Mouse (Mus musculus): Measurements from ENCODE around the gene Arhgap40. TPM values are rescaled to one million over a fixed set of nuclear protein-coding genes. Genes with fewer than 3 reads are reported as not detected.

The Arhgap40 gene
- polyA plus RNA-seq (2016; fragmentation: Nextera tagmentation; extraction: Ambion mirVana) = 0.16 and 0.24 TPM in 2 replicates

GRCm38 (mm10) chr2:158512528-158512927, at the start of gene Arhgap40:
TSS of gene Arhgap40 (plus strand) at chr2:158512796.
- no peak within 1 kb of the TSS for H3K4me3 ChIP-seq (replicated peaks)
- no peak within 1 kb of the TSS for H3K9ac ChIP-seq (replicated peaks)

DNA sequence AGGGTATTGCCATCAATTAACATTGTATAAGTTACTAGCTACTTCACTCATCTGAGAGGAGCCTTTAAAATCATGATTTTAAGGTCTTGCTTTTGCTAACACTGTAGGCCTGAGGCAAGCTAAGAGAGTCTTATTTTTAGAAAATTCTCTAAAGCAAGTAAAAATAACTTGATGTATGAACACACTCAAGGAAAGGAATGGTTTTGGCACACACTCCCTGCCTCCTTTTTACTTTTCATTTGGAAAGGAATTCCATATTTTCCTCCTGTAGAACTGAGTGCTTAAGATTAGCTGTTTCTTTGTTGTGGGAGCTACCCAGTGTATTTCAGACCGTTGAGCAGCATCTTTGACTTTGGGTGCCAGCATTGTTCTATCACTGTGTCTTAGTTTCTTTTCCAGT, 38.4 kb upstream of the Arhgap40 start:
- no peaks in the 10 kb centered on the region for H3K4me1 ChIP-seq (replicated peaks)
- no peaks in the 10 kb centered on the region for H3K9me3 ChIP-seq
- WGBS = 95% methylated on average over 1 of the region's 1 CpGs
- H3K36me3 ChIP-seq = peaks cover 69% of the 10 kb centered on the region
- no peak overlapping the region for H3K4me2 ChIP-seq
- H3K27ac ChIP-seq = no peak overlapping the region
- no peak overlapping the region for H3K9ac ChIP-seq (replicated peaks)
- no peak for ATAC-seq (ENCODE audit: insufficient number of reproducible peaks, insufficient read depth, low FRiP score, low TSS enrichment, low read depth)
- H3K27me3 ChIP-seq = no peaks in the 10 kb centered on the region
- H3K4me3 ChIP-seq (replicated peaks) = no peak overlapping the region

More at GRCm38 (mm10) chr2:158512528-158512927, at the start of gene Arhgap40:
- no peaks in the 10 kb centered on the region for H3K9me3 ChIP-seq
- no peak within 1 kb of the TSS for H3K27ac ChIP-seq
- H3K4me1 ChIP-seq (replicated peaks) = no peaks in the 10 kb centered on the region; the same call in 1 of the 2 replicates
- H3K4me2 ChIP-seq = no peak within 1 kb of the TSS
- no peak for ATAC-seq (ENCODE audit: insufficient number of reproducible peaks, insufficient read depth, low FRiP score, low TSS enrichment, low read depth)
- H3K36me3 ChIP-seq = no peaks in the 10 kb centered on the region
- WGBS = 84% methylated on average over 10 of the region's 10 CpGs
- H3K27me3 ChIP-seq = no peaks in the 10 kb centered on the region

GRCm38 (mm10) chr2:158477640-158478039, 35.0 kb upstream of the Arhgap40 start:
- Histone ChIP-seq H3K27ac (no peak overlapping the region), H3K4me3 (replicated peaks) (no peak overlapping the region), H3K4me1 (replicated peaks) (no peaks in the 10 kb centered on the region), H3K4me2 (no peak overlapping the region), H3K9me3 (no peaks in the 10 kb centered on the region), H3K27me3 (no peaks in the 10 kb centered on the region), H3K9ac (replicated peaks) (no peak overlapping the region), H3K36me3 (peaks cover 87% of the 10 kb centered on the region)
- no peak for ATAC-seq (ENCODE audit: insufficient number of reproducible peaks, insufficient read depth, low FRiP score, low TSS enrichment, low read depth)
- 89% methylated on average over 3 of the region's 3 CpGs for WGBS

- whole genome bisulfite sequencing = 81% methylated on average over 5 of the region's 5 CpGs
- Histone ChIP-seq H3K4me2 (no peak overlapping the region), H3K36me3 (peaks cover 66% of the 10 kb centered on the region), H3K27ac (no peak overlapping the region), H3K9me3 (no peaks in the 10 kb centered on the region), H3K9ac (replicated peaks) (no peak overlapping the region), H3K4me3 (replicated peaks) (no peak overlapping the region), H3K4me1 (replicated peaks) (no peaks in the 10 kb centered on the region; the same call in 1 of the 2 replicates), H3K27me3 (no peaks in the 10 kb centered on the region)
- no peak for ATAC-seq (ENCODE audit: insufficient number of reproducible peaks, insufficient read depth, low FRiP score, low TSS enrichment, low read depth)
These were observed 14.1 kb upstream of the Arhgap40 start for GRCm38 (mm10) chr2:158498457-158498856.

DNA sequence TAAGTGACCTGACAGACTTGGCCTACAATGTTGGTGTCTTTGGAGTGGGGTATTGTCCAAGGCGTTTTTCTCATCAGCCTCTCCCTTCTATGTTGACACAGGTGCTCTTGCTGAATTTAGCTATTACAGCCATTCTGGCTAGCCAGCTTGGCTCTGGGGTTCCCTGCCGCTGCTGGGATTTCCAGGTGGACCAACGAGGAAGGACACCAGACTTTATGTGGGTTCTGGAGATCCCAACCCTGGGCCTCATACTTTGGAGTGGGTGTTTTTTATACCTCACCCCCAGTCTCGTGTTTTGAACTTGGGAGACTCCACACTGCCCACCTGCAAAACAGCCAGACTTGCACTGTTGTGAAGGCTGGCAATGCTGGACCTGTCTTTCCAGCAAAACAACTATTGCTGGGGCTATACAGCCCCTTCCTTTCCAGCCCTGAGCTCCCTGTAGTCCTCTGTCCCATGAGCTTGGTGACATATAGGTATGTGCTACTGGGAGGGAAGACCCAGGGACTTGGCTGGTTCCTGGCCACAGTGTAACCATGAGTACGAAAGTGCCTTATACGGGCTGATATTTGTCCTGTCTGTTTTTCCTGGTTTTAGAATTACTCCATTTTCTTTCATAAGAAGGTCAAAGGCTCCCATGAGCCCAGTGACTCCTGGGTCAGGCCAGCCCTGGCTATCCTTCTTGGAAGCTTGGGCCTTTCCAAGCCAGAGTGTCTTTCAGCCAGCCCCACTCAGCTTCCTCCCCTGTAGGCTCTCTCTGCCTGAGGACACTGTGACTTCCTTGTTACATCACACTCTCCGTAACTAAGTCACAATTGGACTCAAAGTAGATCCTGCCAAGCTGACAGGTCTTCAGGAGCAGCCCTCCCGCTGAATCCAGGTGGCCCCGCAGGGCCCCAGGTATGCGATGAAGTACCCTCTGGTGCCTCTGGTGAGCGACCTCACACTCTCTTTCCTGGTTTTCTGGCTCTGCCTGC, 10.5 kb upstream of the Arhgap40 start, which contains the start of gene Adig:
Gene Adig (plus strand): TSS at position 777 of the 977 bp plus-strand sequence.
- H3K27ac ChIP-seq = no peak within 1 kb of the TSS
- 70% methylated on average over 11 of the region's 11 CpGs for WGBS
- ATAC-seq (ENCODE audit: insufficient number of reproducible peaks, insufficient read depth, low FRiP score, low TSS enrichment, low read depth) = no peak
- H3K4me2 ChIP-seq = no peak within 1 kb of the TSS
- H3K36me3 ChIP-seq = peaks cover 30% of the 10 kb centered on the region
- H3K4me3 ChIP-seq (replicated peaks) = no peak within 1 kb of the TSS
- H3K27me3 ChIP-seq = no peaks in the 10 kb centered on the region
- H3K9ac ChIP-seq (replicated peaks) = no peak within 1 kb of the TSS
- peaks cover 4% of the 10 kb centered on the region; the same call in 1 of the 2 replicates for H3K4me1 ChIP-seq (replicated peaks)
- H3K9me3 ChIP-seq = no peaks in the 10 kb centered on the region

GRCm38 (mm10) chr2:158503226-158503625, 9.4 kb upstream of the Arhgap40 start:
- no peak for ATAC-seq (ENCODE audit: insufficient number of reproducible peaks, insufficient read depth, low FRiP score, low TSS enrichment, low read depth)
- no peaks in the 10 kb centered on the region for H3K9me3 ChIP-seq
- no peak overlapping the region for H3K4me3 ChIP-seq (replicated peaks)
- no peak overlapping the region for H3K9ac ChIP-seq (replicated peaks)
- H3K4me1 ChIP-seq (replicated peaks) = peaks cover 4% of the 10 kb centered on the region; the same call in 1 of the 2 replicates
- no peak overlapping the region for H3K27ac ChIP-seq
- H3K27me3 ChIP-seq = no peaks in the 10 kb centered on the region
- H3K4me2 ChIP-seq = no peak overlapping the region
- H3K36me3 ChIP-seq = peaks cover 19% of the 10 kb centered on the region
- 83% methylated on average over 7 of the region's 7 CpGs for WGBS

DNA sequence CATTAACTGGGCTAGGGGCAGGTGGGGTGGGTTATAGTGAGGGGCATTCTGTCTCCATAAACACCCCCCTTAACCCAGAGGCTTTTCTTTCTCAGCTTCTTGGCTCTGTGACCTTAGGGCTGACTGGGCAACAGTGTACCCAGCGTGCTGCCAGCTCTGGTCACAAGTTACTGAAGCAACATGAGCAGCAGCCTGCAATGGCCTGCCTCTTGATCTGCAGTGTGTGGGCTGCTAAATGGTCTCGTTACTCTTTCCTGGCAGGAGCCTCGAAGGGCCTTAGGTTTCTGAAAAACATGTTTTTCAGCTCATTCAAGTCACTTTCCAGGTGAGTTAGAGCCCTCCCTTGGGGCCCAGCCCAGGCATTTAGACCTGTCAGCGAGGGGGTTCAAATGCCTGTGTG, 8.9 kb upstream of the Arhgap40 start:
- Histone ChIP-seq H3K9ac (replicated peaks) (no peak overlapping the region), H3K36me3 (peaks cover 15% of the 10 kb centered on the region), H3K4me1 (replicated peaks) (peaks cover 4% of the 10 kb centered on the region; the same call in 1 of the 2 replicates), H3K27ac (no peak overlapping the region), H3K9me3 (no peaks in the 10 kb centered on the region), H3K4me2 (no peak overlapping the region), H3K4me3 (replicated peaks) (no peak overlapping the region), H3K27me3 (no peaks in the 10 kb centered on the region)
- 45% methylated on average over 4 of the region's 4 CpGs for WGBS
- ATAC-seq (ENCODE audit: insufficient number of reproducible peaks, insufficient read depth, low FRiP score, low TSS enrichment, low read depth) = no peak

DNA sequence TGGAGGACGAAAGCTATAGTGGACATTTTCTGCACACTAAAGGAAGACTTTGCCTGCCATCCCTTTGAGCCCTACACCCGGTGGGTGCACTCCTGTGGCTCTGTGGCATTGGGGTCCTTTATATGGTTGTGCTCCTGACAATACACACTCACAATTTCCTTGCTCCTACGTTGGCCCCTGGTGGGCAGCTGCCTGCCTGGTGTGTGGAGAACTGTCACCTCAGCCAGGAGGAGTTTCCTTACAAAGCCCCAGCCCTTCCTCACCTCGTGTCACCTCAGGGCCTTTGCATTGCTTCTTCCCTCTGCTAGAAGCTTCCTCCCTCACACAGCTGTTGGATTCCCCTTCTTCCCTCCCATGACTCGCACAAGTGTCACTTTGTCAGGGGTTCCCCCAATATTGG, 6.1 kb upstream of the Arhgap40 start:
- no peaks in the 10 kb centered on the region for H3K9me3 ChIP-seq
- no peak for ATAC-seq (ENCODE audit: insufficient number of reproducible peaks, insufficient read depth, low FRiP score, low TSS enrichment, low read depth)
- H3K4me1 ChIP-seq (replicated peaks) = peaks cover 4% of the 10 kb centered on the region; the same call in 1 of the 2 replicates
- no peaks in the 10 kb centered on the region for H3K27me3 ChIP-seq
- 80% methylated on average over 5 of the region's 5 CpGs for WGBS
- no peak overlapping the region for H3K4me2 ChIP-seq
- no peak overlapping the region for H3K27ac ChIP-seq
- H3K9ac ChIP-seq (replicated peaks) = no peak overlapping the region
- H3K4me3 ChIP-seq (replicated peaks) = no peak overlapping the region
- H3K36me3 ChIP-seq = no peaks in the 10 kb centered on the region

DNA sequence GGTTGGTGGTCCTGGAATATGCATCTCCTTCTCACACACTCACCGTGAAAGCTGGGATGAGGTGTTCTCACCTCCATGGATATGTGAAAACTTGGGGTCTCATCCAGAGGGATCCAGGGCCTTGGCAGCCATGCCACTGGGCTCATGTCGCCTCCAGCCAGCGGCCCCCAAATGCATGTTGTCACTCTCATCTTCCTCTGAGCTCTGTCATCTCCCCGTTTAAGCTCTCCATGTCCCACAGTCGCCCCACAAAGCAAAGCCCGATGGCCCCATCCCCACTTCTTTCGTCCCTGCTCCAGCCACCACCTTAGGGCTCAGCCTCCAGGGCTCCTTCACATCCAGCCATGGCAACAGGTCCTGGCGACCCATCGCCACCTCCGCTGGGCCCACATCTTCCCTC, 5.5 kb upstream of the Arhgap40 start:
- Histone ChIP-seq H3K9me3 (no peaks in the 10 kb centered on the region), H3K4me1 (replicated peaks) (peaks cover 4% of the 10 kb centered on the region; the same call in 1 of the 2 replicates), H3K4me2 (no peak overlapping the region), H3K27ac (no peak overlapping the region), H3K36me3 (no peaks in the 10 kb centered on the region), H3K27me3 (no peaks in the 10 kb centered on the region), H3K9ac (replicated peaks) (no peak overlapping the region), H3K4me3 (replicated peaks) (no peak overlapping the region)
- no peak for ATAC-seq (ENCODE audit: insufficient number of reproducible peaks, insufficient read depth, low FRiP score, low TSS enrichment, low read depth)
- WGBS = 94% methylated on average over 10 of the region's 10 CpGs

DNA sequence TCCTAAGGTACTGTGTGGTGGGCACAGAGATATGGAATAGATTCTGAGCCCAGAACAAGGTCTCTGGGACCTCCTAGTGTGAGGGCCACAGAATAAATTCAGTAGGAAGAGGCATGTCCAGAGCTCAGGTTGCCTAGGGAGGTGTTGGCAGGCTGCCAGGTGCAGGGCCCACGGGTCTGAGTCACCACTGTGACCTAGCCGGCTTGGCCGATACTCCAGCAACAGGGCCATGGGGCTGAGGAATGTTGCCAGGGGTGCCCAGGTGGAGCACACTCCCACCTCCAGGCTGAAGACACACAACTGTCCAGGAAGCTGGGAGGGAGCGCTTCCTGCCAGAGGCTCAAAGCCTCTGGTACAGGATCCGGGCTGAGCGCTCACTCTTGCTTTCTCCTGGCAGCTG, 1.9 kb upstream of the Arhgap40 start:
- Histone ChIP-seq H3K9me3 (no peaks in the 10 kb centered on the region), H3K4me3 (replicated peaks) (no peak overlapping the region), H3K27me3 (no peaks in the 10 kb centered on the region), H3K27ac (no peak overlapping the region), H3K4me2 (no peak overlapping the region), H3K9ac (replicated peaks) (no peak overlapping the region), H3K36me3 (no peaks in the 10 kb centered on the region), H3K4me1 (replicated peaks) (no peaks in the 10 kb centered on the region; the same call in 1 of the 2 replicates)
- 81% methylated on average over 6 of the region's 6 CpGs for WGBS
- ATAC-seq (ENCODE audit: insufficient number of reproducible peaks, insufficient read depth, low FRiP score, low TSS enrichment, low read depth) = no peak

DNA sequence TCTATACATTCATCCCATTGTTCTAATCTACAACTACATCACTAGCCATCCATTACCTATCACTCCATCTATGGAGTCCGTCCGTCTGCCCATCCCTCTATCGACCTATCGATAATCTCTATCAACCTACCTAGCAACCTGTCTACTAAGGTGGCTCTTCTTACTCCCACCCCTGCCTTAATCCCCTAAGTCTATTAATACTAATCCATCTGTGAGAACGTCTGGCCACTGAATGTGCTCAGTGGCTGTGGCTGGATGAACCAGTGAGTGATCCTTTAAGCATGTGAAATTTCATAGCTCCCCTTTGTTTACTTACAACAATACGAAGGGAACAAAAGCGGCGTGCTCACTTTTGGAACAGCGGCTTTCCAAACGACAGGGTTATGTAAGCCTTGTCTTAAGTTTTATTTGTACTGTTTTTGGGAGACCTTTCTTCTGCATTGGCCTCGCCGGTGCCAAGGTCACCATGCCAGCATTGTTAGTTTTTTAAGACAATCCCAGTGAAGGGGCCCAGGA, 1.3 kb downstream of the Arhgap40 start:
- WGBS = 89% methylated on average over 12 of the region's 12 CpGs
- H3K27ac ChIP-seq = no peak overlapping the region
- H3K4me3 ChIP-seq (replicated peaks) = no peak overlapping the region
- H3K36me3 ChIP-seq = no peaks in the 10 kb centered on the region
- H3K4me2 ChIP-seq = no peak overlapping the region
- no peak overlapping the region for H3K9ac ChIP-seq (replicated peaks)
- no peak for ATAC-seq (ENCODE audit: insufficient number of reproducible peaks, insufficient read depth, low FRiP score, low TSS enrichment, low read depth)
- H3K4me1 ChIP-seq (replicated peaks) = no peaks in the 10 kb centered on the region; the same call in 1 of the 2 replicates
- no peaks in the 10 kb centered on the region for H3K27me3 ChIP-seq
- no peaks in the 10 kb centered on the region for H3K9me3 ChIP-seq

Data from limb, embryonic 12.5 days (tissue).